Mouse (Mus musculus): Measurements from ENCODE around the gene Pola2.

DNA sequence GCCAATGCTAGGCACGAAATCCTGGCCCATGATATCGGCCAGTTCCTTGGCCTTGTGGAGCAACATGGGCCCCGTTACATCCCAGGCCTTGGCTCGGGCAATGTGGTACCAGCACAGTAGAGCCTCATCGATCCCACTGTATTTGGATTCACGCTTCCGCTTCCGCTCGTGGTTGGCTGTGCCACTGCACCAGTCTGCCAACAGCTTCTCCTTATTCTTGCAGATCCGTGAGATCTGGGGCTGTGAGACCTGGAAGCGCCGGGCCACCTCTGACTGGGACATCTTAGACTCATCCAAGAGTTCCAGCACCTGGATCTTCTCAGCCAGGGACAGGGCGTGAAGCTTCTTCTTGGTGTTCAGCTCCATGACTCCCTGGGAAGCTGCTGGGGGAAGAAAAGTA lies 71.3 kb downstream of the Pola2 start:
- TF ChIP-seq CHD1 (IDR thresholded peaks at IDR 0.05; ENCODE audit: low read depth, low read length) = no peak
- TF ChIP-seq E2F4 (IDR thresholded peaks at IDR 0.05; ENCODE audit: borderline replicate concordance, low read depth, low read length) = no peak
